Mouse (Mus musculus): ENCODE data around the gene Wdr73. TPM values are rescaled to one million over a fixed set of nuclear protein-coding genes. Genes with fewer than 3 reads are reported as not detected.

The Wdr73 gene
- polyA plus RNA-seq, 1 experiment, result 15.1 TPM

DNA sequence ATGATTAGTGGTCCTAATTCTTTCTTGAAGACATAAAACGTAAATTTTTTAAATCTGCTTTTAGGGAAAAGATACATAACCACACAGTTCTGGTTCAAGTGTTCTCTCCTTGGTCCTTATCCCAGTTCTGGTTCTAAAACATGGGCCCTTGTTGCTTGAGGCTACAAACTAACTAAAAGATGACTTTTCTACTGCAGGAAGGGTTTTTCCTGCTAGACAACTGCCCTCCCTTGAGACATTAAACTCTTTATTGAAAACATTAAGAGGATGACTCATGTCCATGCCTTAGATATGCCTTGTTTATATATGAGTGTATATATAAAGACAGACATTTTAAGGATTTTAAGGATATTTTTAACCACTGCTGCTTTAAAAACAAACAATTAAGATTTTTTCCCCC, 57.9 kb downstream of the Wdr73 start:
- Histone ChIP-seq H3ac (ENCODE audit: control insufficient read depth, insufficient read length) (no peak overlapping the region), H3K79me2 (ENCODE audit: control insufficient read depth, insufficient read depth) (peaks cover 31% of the 10 kb centered on the region), H3K4me2 (ENCODE audit: low read depth) (peak overlapping the region; percentile 18), H3K27me3 (ENCODE audit: control insufficient read depth, insufficient read depth, insufficient read length) (no peaks in the 10 kb centered on the region), H3K4me3 (no peak overlapping the region), H3K36me3 (ENCODE audit: control insufficient read depth, insufficient read depth) (peaks cover 3% of the 10 kb centered on the region)
- TF ChIP-seq POLR2A (IDR thresholded peaks at IDR 0.05; ENCODE audit: insufficient read length, low read depth), result no peak
- no peak for TF ChIP-seq TCF3 (IDR thresholded peaks at IDR 0.05; ENCODE audit: insufficient read length, low read depth)
- no peak for TF ChIP-seq SRF (IDR thresholded peaks at IDR 0.05; ENCODE audit: control insufficient read depth, insufficient read length, low read depth)
- TF ChIP-seq E2F4 (IDR thresholded peaks at IDR 0.05; ENCODE audit: insufficient read depth), result no peak
- no peak for TF ChIP-seq MAX (IDR thresholded peaks at IDR 0.05; ENCODE audit: low read depth)
- no peak for TF ChIP-seq USF1 (IDR thresholded peaks at IDR 0.05; ENCODE audit: low read depth)
- TF ChIP-seq CEBPB (IDR thresholded peaks at IDR 0.05; ENCODE audit: insufficient read depth, poor library complexity, severe bottlenecking), result no peak
- TF ChIP-seq TCF12 (IDR thresholded peaks at IDR 0.05; ENCODE audit: insufficient read depth, poor library complexity, severe bottlenecking), result no peak
- TF ChIP-seq POLR2AphosphoS2 (IDR thresholded peaks at IDR 0.05; ENCODE audit: insufficient read length, low read depth), result no peak
- TF ChIP-seq REST (IDR thresholded peaks at IDR 0.05; ENCODE audit: insufficient read depth, insufficient read length), result no peak
- no peak for TF ChIP-seq MYOG (IDR thresholded peaks at IDR 0.05; ENCODE audit: control insufficient read depth in 1 of 3, insufficient read depth in 1 of 3, insufficient read length in 2 of 3, low read depth in 2 of 3)
- no peak for TF ChIP-seq MYOD1 (IDR thresholded peaks at IDR 0.05; ENCODE audit: control insufficient read depth in 1 of 3, insufficient read length in 2 of 3, low read depth in 2 of 3)

DNA sequence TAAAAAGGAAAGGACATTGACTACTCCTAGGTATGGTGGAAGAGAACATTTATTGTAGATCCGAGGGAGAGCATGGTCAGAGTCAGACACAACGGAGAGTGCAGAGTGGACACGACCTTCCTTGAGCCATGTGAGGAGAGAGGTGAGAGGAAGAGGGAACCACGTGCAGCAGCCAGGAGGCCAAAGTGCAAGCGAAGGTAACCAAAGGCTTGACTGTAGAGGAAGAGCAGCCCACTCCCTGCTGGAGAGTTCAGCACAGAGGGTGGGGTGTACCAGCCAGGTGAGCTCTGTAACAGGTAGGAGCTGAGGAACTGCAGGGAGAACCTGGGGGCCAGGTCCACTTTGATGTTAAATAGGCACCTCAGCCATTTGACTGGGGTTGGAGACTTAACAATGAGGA, 58.9 kb downstream of the Wdr73 start:
- no peak overlapping the region for H3ac ChIP-seq (ENCODE audit: control insufficient read depth, insufficient read length)
- peaks cover 3% of the 10 kb centered on the region for H3K36me3 ChIP-seq (ENCODE audit: control insufficient read depth, insufficient read depth)
- H3K4me3 ChIP-seq, result no peak overlapping the region
- H3K79me2 ChIP-seq (ENCODE audit: control insufficient read depth, insufficient read depth), result peaks cover 31% of the 10 kb centered on the region
- peak overlapping the region; percentile 22 for H3K4me2 ChIP-seq (ENCODE audit: low read depth)
- no peak for TF ChIP-seq SRF (IDR thresholded peaks at IDR 0.05; ENCODE audit: control insufficient read depth, insufficient read length, low read depth)
- TF ChIP-seq CEBPB (IDR thresholded peaks at IDR 0.05; ENCODE audit: insufficient read depth, poor library complexity, severe bottlenecking), result no peak
- TF ChIP-seq MAX (IDR thresholded peaks at IDR 0.05; ENCODE audit: low read depth), result no peak
- no peak for TF ChIP-seq POLR2AphosphoS2 (IDR thresholded peaks at IDR 0.05; ENCODE audit: insufficient read length, low read depth)
- no peak for TF ChIP-seq TCF3 (IDR thresholded peaks at IDR 0.05; ENCODE audit: insufficient read length, low read depth)
- no peak for TF ChIP-seq MYOG (IDR thresholded peaks at IDR 0.05; ENCODE audit: control insufficient read depth in 1 of 3, insufficient read depth in 1 of 3, insufficient read length in 2 of 3, low read depth in 2 of 3)
- no peak for TF ChIP-seq USF1 (IDR thresholded peaks at IDR 0.05; ENCODE audit: low read depth)
- TF ChIP-seq TCF12 (IDR thresholded peaks at IDR 0.05; ENCODE audit: insufficient read depth, poor library complexity, severe bottlenecking), result no peak
- no peak for TF ChIP-seq POLR2A (IDR thresholded peaks at IDR 0.05; ENCODE audit: insufficient read length, low read depth)
- TF ChIP-seq REST (IDR thresholded peaks at IDR 0.05; ENCODE audit: insufficient read depth, insufficient read length), result no peak
- TF ChIP-seq E2F4 (IDR thresholded peaks at IDR 0.05; ENCODE audit: insufficient read depth), result no peak
- no peak for TF ChIP-seq MYOD1 (IDR thresholded peaks at IDR 0.05; ENCODE audit: control insufficient read depth in 1 of 3, insufficient read length in 2 of 3, low read depth in 2 of 3)
- H3K27me3 ChIP-seq (ENCODE audit: control insufficient read depth, insufficient read depth, insufficient read length), result no peaks in the 10 kb centered on the region

DNA sequence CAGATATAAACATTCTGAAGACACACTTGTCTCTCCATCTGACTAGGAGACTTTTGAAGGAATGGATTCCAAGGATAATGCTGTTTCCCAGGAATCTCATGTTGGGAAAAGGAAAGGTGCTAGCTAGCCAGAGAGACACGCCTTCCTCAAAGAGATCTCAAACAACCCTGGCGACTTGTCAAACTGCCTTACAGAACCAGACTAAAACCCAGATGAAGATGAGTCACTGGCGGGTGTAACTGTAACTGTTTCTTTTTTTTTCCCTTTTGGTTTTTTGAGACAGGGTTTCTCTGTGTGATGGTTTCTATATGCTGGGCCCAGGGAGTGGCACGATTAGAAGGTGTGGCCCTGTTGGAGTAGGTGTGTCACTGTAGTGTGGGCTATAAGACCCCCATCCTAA, 60.1 kb downstream of the Wdr73 start:
- Histone ChIP-seq H3K4me2 (ENCODE audit: low read depth) (peak overlapping the region; percentile 91), H3K79me2 (ENCODE audit: control insufficient read depth, insufficient read depth) (peaks cover 31% of the 10 kb centered on the region), H3K36me3 (ENCODE audit: control insufficient read depth, insufficient read depth) (no peaks in the 10 kb centered on the region), H3K4me3 (no peak overlapping the region), H3K27me3 (ENCODE audit: control insufficient read depth, insufficient read depth, insufficient read length) (no peaks in the 10 kb centered on the region), H3ac (ENCODE audit: control insufficient read depth, insufficient read length) (no peak overlapping the region)
- TF ChIP-seq CEBPB (IDR thresholded peaks at IDR 0.05; ENCODE audit: insufficient read depth, poor library complexity, severe bottlenecking) (no peak), USF1 (IDR thresholded peaks at IDR 0.05; ENCODE audit: low read depth) (no peak), TCF12 (IDR thresholded peaks at IDR 0.05; ENCODE audit: insufficient read depth, poor library complexity, severe bottlenecking) (no peak), POLR2AphosphoS2 (IDR thresholded peaks at IDR 0.05; ENCODE audit: insufficient read length, low read depth) (no peak), MYOG (IDR thresholded peaks at IDR 0.05; ENCODE audit: control insufficient read depth in 1 of 3, insufficient read depth in 1 of 3, insufficient read length in 2 of 3, low read depth in 2 of 3) (no peak), REST (IDR thresholded peaks at IDR 0.05; ENCODE audit: insufficient read depth, insufficient read length) (no peak), MYOD1 (IDR thresholded peaks at IDR 0.05; ENCODE audit: control insufficient read depth in 1 of 3, insufficient read length in 2 of 3, low read depth in 2 of 3) (no peak)

Other genes with a start within 250 kb of the Wdr73 start
- gene Crtc3, start 212.4 kb downstream of the Wdr73 start, polyA plus RNA-seq (2012; fragmentation: generic; extraction: Trizol), result 6.4 TPM
- 61.7 TPM for gene Iqgap1, start 75.3 kb downstream of the Wdr73 start, polyA plus RNA-seq (2012; fragmentation: generic; extraction: Trizol)
- gene Zscan2, start 40.3 kb downstream of the Wdr73 start, polyA plus RNA-seq (2012; fragmentation: generic; extraction: Trizol), result 6.3 TPM
- 0.98 TPM for gene Nmb, start 3.8 kb upstream of the Wdr73 start, polyA plus RNA-seq (2012; fragmentation: generic; extraction: Trizol)
- gene Sec11a, start 46.5 kb upstream of the Wdr73 start, polyA plus RNA-seq (2012; fragmentation: generic; extraction: Trizol), result 95.7 TPM
- gene Zfp592, start 92.4 kb upstream of the Wdr73 start, polyA plus RNA-seq (2012; fragmentation: generic; extraction: Trizol), result 11.9 TPM
- gene Alpk3, start 156.3 kb upstream of the Wdr73 start, polyA plus RNA-seq (2012; fragmentation: generic; extraction: Trizol), result 22.4 TPM
- not detected for gene Slc28a1, start 213.5 kb upstream of the Wdr73 start, polyA plus RNA-seq (2012; fragmentation: generic; extraction: Trizol)

Measured in myocyte (in vitro differentiated cells).